Comparison of ENCODE assay signal across 28 mouse cellular contexts in the genomic region with DNA sequence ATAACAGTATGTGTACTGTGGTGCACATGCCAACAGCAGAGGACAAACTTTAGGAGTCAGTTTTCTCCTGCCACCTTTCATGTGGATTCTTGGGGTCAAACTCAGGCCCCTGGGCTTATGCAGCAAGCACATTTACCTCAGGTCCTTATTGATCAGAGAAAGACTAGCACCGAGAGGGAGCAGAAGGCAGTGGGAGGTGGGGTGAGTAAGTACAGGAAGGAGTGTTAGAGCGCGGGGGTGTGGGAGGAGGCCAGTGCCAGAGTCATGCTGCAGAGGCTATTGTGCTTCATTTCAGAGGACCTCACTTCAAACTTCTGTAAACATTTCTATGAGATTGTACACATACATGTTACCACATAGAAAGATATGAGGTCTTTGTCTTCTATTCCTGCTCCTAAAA. TPM values are rescaled to one million over a fixed set of nuclear protein-coding genes. Genes with fewer than 3 reads are reported as not detected.
DNase-seq lines count a peak whose midpoint lies in the region; ATAC-seq and TF ChIP-seq lines count a peak whose summit lies in the region.
"Had no signal": no experiment of that assay in that cellular context is flagged by ENCODE, and none has a peak within 500 bp of the region (broad histone marks: within the 10 kb centered on the region; RNA-seq: fewer than 3 reads in every experiment).

No protein-coding gene starts in this region.

- DNase-seq in layer of hippocampus, adult 2 months (ENCODE audit: low spot score in 2 of 2): no peak
- no peak for DNase-seq in layer of hippocampus, adult 11-12 months (ENCODE audit: low spot score)
- peak; percentile 10 for DNase-seq in liver, postnatal 0 days
- DNase-seq: adrenal gland, postnatal 10 days; adrenal gland, postnatal 36 days; cerebellum, adult 11 months; cerebellum, adult 2 months; cerebellum, postnatal 10 days; cerebellum, postnatal 36 days; embryo, embryonic 11 days; gastrocnemius, postnatal 25 days; heart, adult 18-20 months; heart, postnatal 14 days; heart, postnatal 4 days had no signal

- no peaks in the 10 kb centered on the region for H3K27me3 ChIP-seq in liver, postnatal 0 days (ENCODE audit: insufficient read depth, low read length)
- no peaks in the 10 kb centered on the region for H3K27me3 ChIP-seq in liver, embryonic 12.5 days (replicated peaks)
- H3K27me3 ChIP-seq: CH12.LX; embryonic facial prominence, embryonic 13.5 days; forebrain, embryonic 12.5 days; forebrain, embryonic 15.5 days; heart, embryonic 13.5 days; Patski had no signal

- H3K9me3 ChIP-seq in liver, postnatal 0 days (ENCODE audit: low read length): no peaks in the 10 kb centered on the region
- H3K9me3 ChIP-seq in liver, embryonic 12.5 days (replicated peaks): no peaks in the 10 kb centered on the region
- H3K9me3 ChIP-seq: embryonic facial prominence, embryonic 10.5 days; embryonic facial prominence, embryonic 13.5 days; forebrain, embryonic 12.5 days; forebrain, embryonic 15.5 days; G1E; heart, embryonic 13.5 days had no signal

- H3K9ac ChIP-seq in liver, postnatal 0 days (replicated peaks): no peak overlapping the region
- H3K9ac ChIP-seq in liver, embryonic 12.5 days: no peak overlapping the region
- H3K9ac ChIP-seq: embryonic facial prominence, embryonic 13.5 days; forebrain, embryonic 12.5 days; forebrain, embryonic 15.5 days; heart, embryonic 13.5 days; hindbrain, embryonic 14.5 days had no signal

- TF ChIP-seq CTCF in layer of hippocampus, adult 2 months (conservative IDR thresholded peaks at IDR 0.05): no peak
- TF ChIP-seq CTCF in liver, postnatal 0 days (IDR thresholded peaks at IDR 0.05; ENCODE audit: low read depth): no peak

- H3K4me1 ChIP-seq in liver, postnatal 0 days (ENCODE audit: insufficient read depth): 0 out of 2 replicates have a peak, but pooled peaks cover 5% of the 10 kb centered on the region
- H3K4me1 ChIP-seq in liver, embryonic 12.5 days: no peaks in the 10 kb centered on the region
- H3K4me1 ChIP-seq: embryonic facial prominence, embryonic 10.5 days; forebrain, embryonic 12.5 days had no signal

- ATAC-seq in liver, postnatal 0 days: no peak
- no peak for ATAC-seq in liver, embryonic 12.5 days
- ATAC-seq in CD4-positive, CD25-positive, alpha-beta regulatory T cell, adult 4 months: peak; percentile 54
- ATAC-seq in megakaryocyte-erythroid progenitor cell, adult 5-6 weeks (replicated peaks; ENCODE audit: low FRiP score, low TSS enrichment, poor library complexity, severe bottlenecking): no peak
- ATAC-seq: forebrain, embryonic 15.5 days; hindbrain, postnatal 0 days; Patski had no signal

- peak overlapping the region; percentile 56 for H3K27ac ChIP-seq in layer of hippocampus, adult 2 months
- no peak overlapping the region for H3K27ac ChIP-seq in liver, postnatal 0 days (ENCODE audit: low read depth)
- H3K27ac ChIP-seq in liver, embryonic 12.5 days: no peak overlapping the region
- H3K27ac ChIP-seq: embryonic facial prominence, embryonic 10.5 days; embryonic facial prominence, embryonic 13.5 days; forebrain, embryonic 12.5 days; forebrain, embryonic 15.5 days; heart, embryonic 13.5 days; hindbrain, embryonic 14.5 days; hindbrain, postnatal 0 days had no signal

- H3K36me3 ChIP-seq in liver, postnatal 0 days (replicated peaks; ENCODE audit: insufficient read depth, low read length): peaks cover 14% of the 10 kb centered on the region
- peaks cover 71% of the 10 kb centered on the region for H3K36me3 ChIP-seq in liver, embryonic 12.5 days

- 37% methylated on average over 3 of the region's 3 CpGs for WGBS in liver, postnatal 0 days (ENCODE audit: insufficient replicate concordance)
- 41% methylated on average over 3 of the region's 3 CpGs for WGBS in liver, embryonic 12.5 days (ENCODE audit: insufficient replicate concordance)

- H3K4me2 ChIP-seq in liver, postnatal 0 days (ENCODE audit: low read depth, low read length): no peak overlapping the region
- no peak overlapping the region for H3K4me2 ChIP-seq in liver, embryonic 12.5 days
- H3K4me2 ChIP-seq: embryonic facial prominence, embryonic 13.5 days; forebrain, embryonic 12.5 days; forebrain, embryonic 15.5 days; heart, embryonic 13.5 days; hindbrain, embryonic 14.5 days had no signal

- TF ChIP-seq EP300 in liver, postnatal 0 days (IDR thresholded peaks at IDR 0.05; ENCODE audit: low read depth): no peak

- H3K4me3 ChIP-seq in layer of hippocampus, adult 2 months: no peak overlapping the region
- H3K4me3 ChIP-seq in liver, postnatal 0 days (ENCODE audit: low read depth, low read length): no peak overlapping the region
- H3K4me3 ChIP-seq in liver, embryonic 12.5 days: no peak overlapping the region
- H3K4me3 ChIP-seq: embryonic facial prominence, embryonic 10.5 days; embryonic facial prominence, embryonic 13.5 days; erythroblast, embryonic 14.5 days; forebrain, embryonic 12.5 days; forebrain, embryonic 15.5 days; heart, embryonic 13.5 days had no signal

RNA-seq across cellular contexts. Expression of a gene that starts 36.2 kb away (rescaled TPM):
- 1 to 10 TPM; 1.7 to 1.9 TPM for total RNA-seq in layer of hippocampus, adult 2 months (2021)
- polyA plus RNA-seq in liver, postnatal 0 days (2015; fragmentation: Nextera tagmentation; extraction: Ambion mirVana): 12.2 and 12.9 TPM in 2 replicates
- polyA plus RNA-seq in liver, embryonic 12.5 days (2016; fragmentation: Nextera tagmentation; extraction: Ambion mirVana): 5.5 TPM in 2 replicates
- polyA plus RNA-seq in CD4-positive, CD25-positive, alpha-beta regulatory T cell, adult 4 months (2017; shearing (Covaris generic)): 10 to 100 TPM; 40.4 to 41.5 TPM
- total RNA-seq in megakaryocyte-erythroid progenitor cell, adult 5-6 weeks (2014; fragmentation: Nextera tagmentation): 0.76 and 1.9 TPM in 2 replicates
- 0.94 and 4.3 TPM in 2 replicates for total RNA-seq in megakaryocyte-erythroid progenitor cell, adult 5-6 weeks (2017)
- polyA plus RNA-seq: erythroblast, embryonic 14.5 days had no signal
